Mouse (Mus musculus) heart, postnatal 10 days (tissue): ENCODE measurements around the gene Tpd52l2. TPM values are rescaled to one million over a fixed set of nuclear protein-coding genes. Genes with fewer than 3 reads are reported as not detected.

ENCODE experiments used
- DNase-seq, 2 experiments: peaks; one replicate each; pipeline ENCODE4 v3.0.0; 2021
- intact Hi-C: fragments of 180-260 bp; cut with DNase I; formaldehyde crosslinking; loops from one replicate; pipeline ENCODE4 v1.15.1; 2025
- total RNA-seq, 2 experiments: library from RNA; stranded (reverse); gene quantifications; 2 replicates each; pipeline ENCODE4 v1.2.3; 2021

Gene Tpd52l2
- total RNA-seq, 2 experiments from 2014 or later, result 69.9 to 74.9 TPM

GRCm38 (mm10) chr2:181525526-181525925, 28.6 kb downstream of the Tpd52l2 start:
- intact Hi-C loops, result no loop called here

GRCm38 (mm10) chr2:181529076-181529475, 32.1 kb downstream of the Tpd52l2 start:
- DNase-seq, result no peak
- intact Hi-C loops, result no loop called here

More at GRCm38 (mm10) chr2:181525526-181525925, 28.6 kb downstream of the Tpd52l2 start:
- DNase-seq, result no peak

- DNase-seq, result no peak
- intact Hi-C loops, result no loop called here
These were observed 35.6 kb downstream of the Tpd52l2 start for GRCm38 (mm10) chr2:181532589-181532988.

GRCm38 (mm10) chr2:181536410-181536809, 39.5 kb downstream of the Tpd52l2 start:
- intact Hi-C loops, result no loop called here
- DNase-seq, result no peak

GRCm38 (mm10) chr2:181537444-181538047, 40.6 kb downstream of the Tpd52l2 start:
- intact Hi-C loops, result no loop called here
- DNase-seq, result peak; percentile 40 to 48

- no peak for DNase-seq
- intact Hi-C loops, result no loop called here
These were observed 44.9 kb downstream of the Tpd52l2 start for GRCm38 (mm10) chr2:181541761-181542380.

- DNase-seq, result no peak
- intact Hi-C loops, result no loop called here
These were observed 49.2 kb downstream of the Tpd52l2 start for GRCm38 (mm10) chr2:181546142-181546541.

- no peak for DNase-seq
- intact Hi-C loops, result no loop called here
These were observed 51.3 kb downstream of the Tpd52l2 start for GRCm38 (mm10) chr2:181548227-181548626.

- intact Hi-C loops, result no loop called here
- DNase-seq, result no peak
These were observed 51.7 kb downstream of the Tpd52l2 start for GRCm38 (mm10) chr2:181548682-181549081.

- no peak for DNase-seq
These were observed 53.3 kb downstream of the Tpd52l2 start for GRCm38 (mm10) chr2:181550233-181550632.

GRCm38 (mm10) chr2:181553772-181554171, 56.8 kb downstream of the Tpd52l2 start:
- intact Hi-C loops, result no loop called here
- no peak for DNase-seq

More at GRCm38 (mm10) chr2:181550233-181550632, 53.3 kb downstream of the Tpd52l2 start:
- intact Hi-C loops, result no loop called here

GRCm38 (mm10) chr2:181567338-181567737, 70.4 kb downstream of the Tpd52l2 start:
- intact Hi-C loops, result loop anchor here (5.0 kb wide), 1 partner anchor 175 kb away; no protein-coding TSS in a partner anchor
- DNase-seq, result no peak

Other genes with a start within 250 kb of the Tpd52l2 start
- gene Gmeb2, start 209.1 kb upstream of the Tpd52l2 start, total RNA-seq, result 10 to 100 TPM; 12.3 to 15.3 TPM
- under 1 TPM in 1 of 2 experiments, not detected in 1; 0.37 TPM for gene Stmn3, start 182.6 kb upstream of the Tpd52l2 start, total RNA-seq
- gene Rtel1, start 177.4 kb upstream of the Tpd52l2 start, total RNA-seq, result 10 to 100 TPM; 24.8 to 27.7 TPM
- 10 to 100 TPM; 19.6 to 19.7 TPM for gene Zgpat, start 132.2 kb upstream of the Tpd52l2 start, total RNA-seq
- 10 to 100 TPM; 38.3 to 40.4 TPM for gene Arfrp1, start 131.7 kb upstream of the Tpd52l2 start, total RNA-seq
- 1 to 10 TPM; 9.3 to 9.9 TPM for gene Lime1, start 117.1 kb upstream of the Tpd52l2 start, total RNA-seq
- gene Zbtb46, start 37.7 kb upstream of the Tpd52l2 start, total RNA-seq, result 10 to 100 TPM; 14.8 to 15.9 TPM
- gene Abhd16b, start 3.9 kb upstream of the Tpd52l2 start, total RNA-seq, result not detected
- 100 to 1,000 TPM in 1 of 2 experiments, 10 to 100 TPM in 1; 96.7 to 104 TPM for gene Dnajc5, start 23.3 kb downstream of the Tpd52l2 start, total RNA-seq
- gene Uckl1, start 87.8 kb downstream of the Tpd52l2 start, total RNA-seq, result 10 to 100 TPM; 43.3 to 47.1 TPM
- 10 to 100 TPM; 37.0 to 41.1 TPM for gene Prpf6, start 94.7 kb downstream of the Tpd52l2 start, total RNA-seq
- 10 to 100 TPM; 31.2 to 39.5 TPM for gene Zfp512b, start 95.7 kb downstream of the Tpd52l2 start, total RNA-seq
- 1 to 10 TPM; 2.7 to 3.2 TPM for gene Samd10, start 102.1 kb downstream of the Tpd52l2 start, total RNA-seq
- not detected for gene Gm29797, start 159.9 kb downstream of the Tpd52l2 start, total RNA-seq
- gene Sox18, start 174.5 kb downstream of the Tpd52l2 start, total RNA-seq, result 100 to 1,000 TPM in 1 of 2 experiments, 10 to 100 TPM in 1; 91.5 to 103 TPM
- 10 to 100 TPM in 1 of 2 experiments, 1 to 10 TPM in 1; 8.6 to 10.7 TPM for gene Tcea2, start 183.2 kb downstream of the Tpd52l2 start, total RNA-seq
- gene Rgs19, start 196.8 kb downstream of the Tpd52l2 start, total RNA-seq, result 10 to 100 TPM; 12.2 to 12.7 TPM
- gene Lkaaear1, start 201.3 kb downstream of the Tpd52l2 start, total RNA-seq, result not detected
- gene Oprl1, start 217.9 kb downstream of the Tpd52l2 start, total RNA-seq, result not detected